Mouse (Mus musculus) megakaryocyte, embryonic 14.5 days (primary cell): ENCODE data around the gene Arel1. TPM values are rescaled to one million over a fixed set of nuclear protein-coding genes. Genes with fewer than 3 reads are reported as not detected.

Experiments used
- H3K27me3 ChIP-seq: replicated peaks from 2 replicates; pipeline ENCODE3; 2012; ENCODE audit warnings: inconsistent platforms
- H3K36me3 ChIP-seq: replicated peaks from 2 replicates; pipeline ENCODE3; 2012; ENCODE audit warnings: low read length, inconsistent platforms, mixed read lengths
- H3K4me1 ChIP-seq: 2 replicates; pipeline ENCODE4 v1.6.1; 2012; ENCODE audit warnings: inconsistent platforms
- H3K4me3 ChIP-seq: replicated peaks from 2 replicates; pipeline ENCODE3; 2012; ENCODE audit warnings: moderate library complexity, mild to moderate bottlenecking, inconsistent platforms
- H3K9me3 ChIP-seq: 2 replicates; pipeline ENCODE4 v1.6.1; 2012; ENCODE audit warnings: inconsistent platforms
- FLI1 ChIP-seq: IDR thresholded peaks from 2 replicates; pipeline ENCODE4 v1.6.1; 2012; ENCODE audit warnings: low read length, inconsistent platforms, mixed read lengths
- GATA1 ChIP-seq: IDR thresholded peaks from 3 replicates; pipeline ENCODE4 v1.6.1; 2012; ENCODE audit warnings: mixed read lengths, low read length, inconsistent platforms, borderline replicate concordance
- polyA plus RNA-seq: library from polyadenylated mRNA; stranded (reverse); fragments of >175 nt; gene quantifications from 2 replicates; pipeline ENCODE4 v1.2.3, GENCODE M21; 2012; ENCODE audit warnings: low replicate concordance; ENCODE audit not compliant: insufficient read depth

Arel1 gene
- polyA plus RNA-seq, 1 experiment, result 1.1 TPM

- Histone ChIP-seq H3K36me3 (peaks cover 71% of the 10 kb centered on the region), H3K9me3 (0 out of 2 replicates have a peak, but pooled peaks cover 3% of the 10 kb centered on the region), H3K4me3 (no peak overlapping the region), H3K4me1 (peaks cover 14% of the 10 kb centered on the region), H3K27me3 (no peaks in the 10 kb centered on the region)
- TF ChIP-seq GATA1 (no peak), FLI1 (no peak)
Observed at GRCm38 (mm10) chr12:84951531-84951930, 19.2 kb downstream of the Arel1 start.

DNA sequence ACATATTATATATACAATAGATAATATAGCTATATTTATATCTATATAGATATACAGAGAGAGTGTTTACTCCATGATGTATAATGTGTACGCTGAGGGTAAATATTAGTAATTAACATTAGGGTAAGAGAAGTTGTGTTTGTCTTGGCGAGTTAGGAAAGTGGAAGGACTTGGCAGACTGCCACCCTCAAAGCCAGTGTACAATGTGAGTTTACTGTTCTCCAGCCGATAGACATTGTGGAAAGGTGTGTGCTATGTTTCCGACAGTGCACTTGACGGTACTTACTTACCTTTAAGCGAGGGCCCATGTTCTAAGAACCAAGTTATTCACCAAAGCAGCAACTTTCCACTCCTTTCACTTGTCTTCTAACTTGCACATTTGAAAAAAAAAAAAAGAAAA, 19.9 kb downstream of the Arel1 start:
- H3K9me3 ChIP-seq, result 0 out of 2 replicates have a peak, but pooled peaks cover 3% of the 10 kb centered on the region
- H3K4me1 ChIP-seq, result peaks cover 14% of the 10 kb centered on the region
- TF ChIP-seq FLI1 (no peak), GATA1 (no peak)
- H3K4me3 ChIP-seq, result no peak overlapping the region
- peaks cover 69% of the 10 kb centered on the region for H3K36me3 ChIP-seq
- no peaks in the 10 kb centered on the region for H3K27me3 ChIP-seq

GRCm38 (mm10) chr12:84948584-84949285, 22.0 kb downstream of the Arel1 start:
- Histone ChIP-seq H3K9me3 (0 out of 2 replicates have a peak, but pooled peaks cover 3% of the 10 kb centered on the region), H3K36me3 (peaks cover 77% of the 10 kb centered on the region), H3K4me3 (no peak overlapping the region), H3K27me3 (no peaks in the 10 kb centered on the region), H3K4me1 (peaks cover 22% of the 10 kb centered on the region)
- no peak for TF ChIP-seq FLI1
- TF ChIP-seq GATA1, result no peak

DNA sequence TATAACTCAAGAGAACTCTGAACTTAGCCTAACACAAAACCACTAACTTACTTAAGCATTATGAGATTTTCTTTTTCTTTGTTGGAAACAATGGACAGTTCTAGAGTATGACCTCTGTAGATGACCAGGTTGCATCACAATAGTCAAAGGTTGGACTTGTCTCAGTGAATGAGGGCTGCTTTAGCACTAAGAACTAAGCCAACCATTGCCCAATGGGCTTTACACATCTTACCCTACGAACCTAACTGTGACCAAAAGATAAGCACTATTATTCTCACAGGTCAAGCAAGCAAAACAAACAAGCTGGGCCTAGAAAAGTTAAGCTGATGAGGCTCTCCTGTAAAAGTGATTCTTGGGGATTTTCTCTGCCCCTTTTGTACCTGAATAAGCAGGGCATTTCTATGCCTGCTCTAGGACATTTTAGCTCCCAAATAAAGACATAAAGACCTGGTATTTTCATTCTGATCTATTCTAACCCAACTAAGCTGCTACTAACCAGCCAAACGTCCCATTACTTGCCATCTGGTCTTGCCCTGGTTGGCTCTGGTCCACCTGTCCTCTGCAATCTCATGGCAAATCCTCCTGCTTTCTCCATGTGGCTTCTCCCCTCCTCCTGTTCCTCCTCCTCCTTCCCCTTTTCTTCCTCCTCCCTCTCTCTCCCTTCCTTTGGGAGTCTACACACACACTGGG, 22.7 kb downstream of the Arel1 start:
- peaks cover 22% of the 10 kb centered on the region for H3K4me1 ChIP-seq
- no peak overlapping the region for H3K4me3 ChIP-seq
- 0 out of 2 replicates have a peak, but pooled peaks cover 3% of the 10 kb centered on the region for H3K9me3 ChIP-seq
- TF ChIP-seq FLI1, result no peak
- no peak for TF ChIP-seq GATA1
- H3K36me3 ChIP-seq, result peaks cover 83% of the 10 kb centered on the region
- no peaks in the 10 kb centered on the region for H3K27me3 ChIP-seq

GRCm38 (mm10) chr12:84944813-84945553, 25.7 kb downstream of the Arel1 start:
- Histone ChIP-seq H3K27me3 (no peaks in the 10 kb centered on the region), H3K9me3 (0 out of 2 replicates have a peak, but pooled peaks cover 6% of the 10 kb centered on the region), H3K4me1 (peaks cover 14% of the 10 kb centered on the region), H3K4me3 (no peak overlapping the region), H3K36me3 (peaks cover 93% of the 10 kb centered on the region)
- TF ChIP-seq FLI1 (no peak), GATA1 (no peak)

DNA sequence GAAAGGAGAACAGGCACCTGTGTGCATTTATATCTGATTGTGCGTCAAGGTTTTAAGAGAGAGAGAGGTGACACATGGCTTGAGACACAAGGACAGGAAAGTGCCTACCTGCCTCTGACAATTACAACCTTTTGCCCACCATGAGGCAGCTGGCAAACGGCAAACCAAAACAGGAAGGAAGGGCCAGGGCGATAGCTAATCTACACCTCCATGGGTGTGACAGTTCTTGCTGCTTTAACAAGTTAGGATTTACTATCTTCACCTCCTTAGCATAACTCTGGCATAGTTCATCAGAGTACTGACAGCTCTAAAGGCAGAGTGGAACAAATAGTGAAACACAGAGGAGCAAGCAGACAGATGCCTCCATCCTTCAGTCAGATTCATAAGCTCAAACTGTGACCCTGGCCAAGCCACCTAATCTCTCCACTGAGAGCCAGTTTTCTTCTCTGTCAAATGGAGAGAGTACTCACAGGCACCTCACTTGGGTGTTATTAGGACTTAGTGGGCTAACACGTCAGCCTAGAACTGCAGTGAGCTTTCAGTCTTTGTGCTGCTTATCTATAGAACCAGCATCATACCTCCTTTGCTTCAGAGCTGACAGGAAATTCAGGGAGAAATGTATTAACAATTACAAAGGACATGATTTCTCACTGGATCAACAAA, 26.4 kb downstream of the Arel1 start:
- H3K27me3 ChIP-seq, result no peaks in the 10 kb centered on the region
- H3K36me3 ChIP-seq, result peaks cover 93% of the 10 kb centered on the region

GRCm38 (mm10) chr12:84943006-84943952, 27.4 kb downstream of the Arel1 start:
- peaks cover 7% of the 10 kb centered on the region for H3K4me1 ChIP-seq
- 0 out of 2 replicates have a peak, but pooled peaks cover 6% of the 10 kb centered on the region for H3K9me3 ChIP-seq
- H3K4me3 ChIP-seq, result no peak overlapping the region
- peaks cover 93% of the 10 kb centered on the region for H3K36me3 ChIP-seq
- no peak for TF ChIP-seq FLI1
- no peak for TF ChIP-seq GATA1
- H3K27me3 ChIP-seq, result no peaks in the 10 kb centered on the region

More for the DNA sequence above, 26.4 kb downstream of the Arel1 start:
- no peak for TF ChIP-seq GATA1
- no peak overlapping the region for H3K4me3 ChIP-seq
- peaks cover 8% of the 10 kb centered on the region for H3K4me1 ChIP-seq
- 0 out of 2 replicates have a peak, but pooled peaks cover 6% of the 10 kb centered on the region for H3K9me3 ChIP-seq

DNA sequence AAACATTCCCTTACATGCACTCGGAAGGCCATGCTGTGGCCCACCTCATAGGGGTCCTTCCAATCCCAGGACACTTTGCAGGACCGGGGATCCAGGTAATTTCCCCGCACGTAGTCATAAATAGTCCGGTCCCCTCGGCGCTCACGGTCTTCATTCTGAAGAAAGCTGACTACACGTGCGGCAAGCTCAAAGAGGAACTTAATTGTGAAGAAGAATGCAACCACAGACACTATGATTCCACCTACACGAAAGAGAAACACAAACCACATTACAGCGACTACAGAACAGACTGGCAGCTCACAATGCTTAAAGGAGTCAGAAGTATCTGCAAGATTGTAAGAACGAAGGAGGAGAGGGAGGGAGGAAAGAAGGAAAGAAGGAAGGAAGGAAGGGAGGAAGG, 29.0 kb downstream of the Arel1 start:
- no peak overlapping the region for H3K4me3 ChIP-seq
- peaks cover 87% of the 10 kb centered on the region for H3K36me3 ChIP-seq
- no peak for TF ChIP-seq GATA1
- TF ChIP-seq FLI1, result no peak
- H3K27me3 ChIP-seq, result no peaks in the 10 kb centered on the region
- 0 out of 2 replicates have a peak, but pooled peaks cover 4% of the 10 kb centered on the region for H3K9me3 ChIP-seq
- H3K4me1 ChIP-seq, result peaks cover 7% of the 10 kb centered on the region
